Comparison of ENCODE assay signal across 8 mouse cellular contexts in genomic region chr10:93165416-93166381, GRCm38 (mm10). TPM values are rescaled to one million over a fixed set of nuclear protein-coding genes. Genes with fewer than 3 reads are reported as not detected.
DNase-seq lines count a peak whose midpoint lies in the region; TF ChIP-seq lines count a peak whose summit lies in the region.

No protein-coding gene starts in this region.

- no peaks in the 10 kb centered on the region for H3K27me3 ChIP-seq in hindbrain, embryonic 10.5 days (ENCODE audit: insufficient read depth, poor library complexity, severe bottlenecking)
- no peaks in the 10 kb centered on the region for H3K27me3 ChIP-seq in midbrain, embryonic 10.5 days (ENCODE audit: low read depth, poor library complexity, severe bottlenecking)

- peak overlapping the region; percentile 70 for H3K27ac ChIP-seq in left cerebral cortex, adult 2 months
- peak overlapping the region; percentile 8 for H3K27ac ChIP-seq in cortical plate, adult 2 months (ENCODE audit: insufficient read depth, low read length)
- H3K27ac ChIP-seq in hindbrain, embryonic 10.5 days, result peak overlapping the region; percentile 86
- H3K27ac ChIP-seq in midbrain, embryonic 10.5 days (replicated peaks), result peak overlapping the region; percentile 81

- 10% methylated on average over 14 of the region's 14 CpGs for WGBS in hindbrain, embryonic 10.5 days
- WGBS in midbrain, embryonic 10.5 days, result 7% methylated on average over 14 of the region's 14 CpGs

- H3K36me3 ChIP-seq in hindbrain, embryonic 10.5 days, result 0 out of 2 replicates have a peak, but pooled peaks cover 4% of the 10 kb centered on the region
- H3K36me3 ChIP-seq in midbrain, embryonic 10.5 days, result peaks cover 4% of the 10 kb centered on the region

- TF ChIP-seq POLR2A in cortical plate, adult 2 months (IDR thresholded peaks at IDR 0.05; ENCODE audit: extremely low read depth, insufficient read depth, low read length), result no peak

- intact Hi-C loops in left cerebral cortex, adult 2 months (cut with DNase I), result loop anchor here (10.0 kb wide), 1 partner anchor 289 kb away; the partner anchor contains the start of gene Lta4h

- H3K4me3 ChIP-seq in left cerebral cortex, adult 2 months, result peak overlapping the region; percentile 34
- no peak overlapping the region for H3K4me3 ChIP-seq in cortical plate, adult 2 months (ENCODE audit: insufficient read depth, low read length)
- peak overlapping the region; percentile 38 for H3K4me3 ChIP-seq in hindbrain, embryonic 10.5 days
- peak overlapping the region; percentile 36 for H3K4me3 ChIP-seq in midbrain, embryonic 10.5 days

- H3K9me3 ChIP-seq in hindbrain, embryonic 10.5 days, result no peaks in the 10 kb centered on the region
- no peaks in the 10 kb centered on the region for H3K9me3 ChIP-seq in midbrain, embryonic 10.5 days (replicated peaks)

- peaks cover 14% of the 10 kb centered on the region; the same call in 1 of the 2 replicates for H3K4me1 ChIP-seq in cortical plate, adult 2 months (ENCODE audit: control insufficient read depth, insufficient read depth, low read length)
- H3K4me1 ChIP-seq in hindbrain, embryonic 10.5 days (replicated peaks), result peaks cover 62% of the 10 kb centered on the region
- peaks cover 69% of the 10 kb centered on the region for H3K4me1 ChIP-seq in midbrain, embryonic 10.5 days

- no peak for TF ChIP-seq CTCF in left cerebral cortex, adult 2 months (IDR thresholded peaks at IDR 0.05)
- TF ChIP-seq CTCF in cortical plate, adult 2 months (IDR thresholded peaks at IDR 0.05; ENCODE audit: extremely low read depth, insufficient read depth, low read length), result no peak

- no peak for DNase-seq in left cerebral cortex, adult 2 months (ENCODE audit: extremely low spot score in 1 of 2, low spot score in 2 of 2)
- no peak for DNase-seq in left cerebral cortex, adult 11 months (ENCODE audit: low spot score)
- DNase-seq in hindbrain, embryonic 10.5 days (ENCODE audit: low spot score), result peak; percentile 18
- DNase-seq in midbrain, embryonic 10.5 days (ENCODE audit: low spot score), result peak; percentile 32
- DNase-seq in thymus, postnatal 25 days, result peak; percentile 49
- no peak for DNase-seq in urinary bladder, postnatal 36 days (ENCODE audit: low spot score in 2 of 2)
- DNase-seq in kidney, adult 11 months, result no peak

RNA-seq across cellular contexts. Expression of gene Cdk17, which starts 5.0 kb away (rescaled TPM):
- 100 to 1,000 TPM; 207 to 216 TPM for total RNA-seq in left cerebral cortex, adult 2 months (2021)
- polyA plus RNA-seq in cortical plate, adult 2 months (2012; rRNA removed), result 134 and 142 TPM in 2 replicates
- 20.6 and 22.6 TPM in 2 replicates for polyA plus RNA-seq in hindbrain, embryonic 10.5 days (2016; fragmentation: Nextera tagmentation; extraction: Ambion mirVana)
- 20.1 and 24.3 TPM in 2 replicates for polyA plus RNA-seq in midbrain, embryonic 10.5 days (2016; fragmentation: Nextera tagmentation; extraction: Ambion mirVana)

Comparison
In these comparisons a context has a peak if more than half of its experiments do, and no peak if none do; other contexts are left out.
1. DNase-seq: peak in hindbrain, embryonic 10.5 days (single experiment), midbrain, embryonic 10.5 days (single experiment) and thymus, postnatal 25 days (single experiment); none in left cerebral cortex, adult 2 months (0 of 2), left cerebral cortex, adult 11 months (single experiment), urinary bladder, postnatal 36 days (0 of 2) and kidney, adult 11 months (single experiment).
2. H3K27ac ChIP-seq: peak in every context shown above with its lines; median percentile 86 in hindbrain, embryonic 10.5 days; 81 in midbrain, embryonic 10.5 days; 70 in left cerebral cortex, adult 2 months; 8 in cortical plate, adult 2 months.